Mouse (Mus musculus): ENCODE measurements at regions not wholly inside any gene's neighbourhood (a gene's known extent, or its start where the extent isn't known, plus 50 kb on each side); places are given as distances from the start of the nearest gene placed in this dataset.

DNA sequence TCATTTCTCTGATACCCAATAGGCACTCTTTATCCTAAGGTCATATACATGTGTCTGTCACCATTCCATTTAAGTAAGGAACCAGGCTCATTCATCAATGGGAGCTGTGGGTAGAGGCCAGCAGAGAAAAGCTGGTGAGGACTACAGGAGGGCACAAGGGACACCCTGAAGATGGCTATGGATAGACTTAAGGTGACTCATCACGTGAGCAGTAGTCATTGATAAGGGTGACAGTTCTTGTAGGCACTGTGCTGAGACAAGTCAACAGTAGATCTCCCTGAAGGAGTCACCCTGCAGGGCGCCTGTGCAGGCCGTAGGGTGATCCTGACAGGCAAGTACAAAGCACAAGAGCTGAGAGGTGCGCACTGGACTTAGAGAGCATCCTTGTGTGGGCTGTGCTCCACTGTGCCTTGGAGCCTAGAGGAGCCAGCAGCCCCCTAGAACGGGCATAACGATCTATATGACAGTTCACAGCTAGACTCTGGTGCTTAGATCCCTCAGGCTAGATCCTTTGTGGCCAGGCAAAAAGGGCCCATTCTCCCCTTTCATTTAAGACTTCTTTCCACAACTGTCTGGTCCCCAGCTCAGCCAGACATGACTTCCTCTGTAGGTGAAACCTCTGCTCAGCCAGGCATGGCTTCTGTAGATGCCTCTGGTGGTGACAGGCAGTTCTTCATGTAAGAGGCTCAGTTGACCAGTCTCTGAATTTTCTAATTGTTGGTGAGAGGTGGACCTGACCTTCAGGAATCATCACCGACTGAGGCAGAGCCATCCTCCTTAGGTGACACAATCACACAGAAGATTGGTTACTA, 78.6 kb downstream of the Fam43a start:
- no peak for ATAC-seq (replicated peaks in 1 of 2; ENCODE audit: insufficient read depth in 1 of 2, low FRiP score in 2 of 2, low TSS enrichment in 1 of 2, low read depth in 1 of 2, poor library complexity in 2 of 2, severe bottlenecking in 2 of 2)

DNA sequence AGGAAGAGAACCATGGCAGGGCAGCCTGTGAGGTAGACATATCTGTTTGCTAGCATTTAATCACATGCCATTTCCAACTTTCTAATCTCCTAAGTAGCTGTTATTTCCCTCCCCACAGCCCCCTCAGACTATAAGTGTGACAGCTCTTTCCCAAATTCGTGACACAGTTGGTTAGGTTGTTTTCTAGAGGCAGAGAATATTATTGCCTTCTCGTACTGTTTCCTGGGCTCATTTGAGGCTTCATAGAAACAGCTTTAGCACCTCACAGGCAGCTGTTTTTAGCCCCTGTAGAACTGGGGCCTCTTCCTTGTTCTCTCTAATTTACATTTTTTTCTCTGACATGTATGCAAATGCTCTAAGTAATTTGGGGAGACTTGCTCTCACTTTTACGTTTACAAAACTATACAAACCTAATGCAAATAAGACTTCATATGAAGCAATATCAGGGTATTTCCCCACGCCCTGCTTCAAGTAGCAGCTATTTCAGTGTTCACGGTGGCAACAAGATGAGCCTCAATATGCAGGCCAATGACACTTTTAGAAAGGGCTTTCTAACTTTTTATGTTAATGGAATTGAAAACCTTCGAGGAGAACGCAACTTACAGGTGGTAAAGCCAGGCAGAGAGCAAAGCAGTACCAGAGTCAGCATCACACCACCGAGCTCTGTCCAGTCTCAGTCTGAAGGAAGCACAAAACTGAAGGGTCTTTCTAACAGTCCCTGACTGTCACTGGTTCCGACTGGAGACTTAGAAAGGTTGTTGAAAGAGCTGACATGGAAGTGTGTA, 79.4 kb downstream of the Fam43a start:
- no peak for ATAC-seq (replicated peaks in 1 of 2; ENCODE audit: insufficient read depth in 1 of 2, low FRiP score in 2 of 2, low TSS enrichment in 1 of 2, low read depth in 1 of 2, poor library complexity in 2 of 2, severe bottlenecking in 2 of 2)

DNA sequence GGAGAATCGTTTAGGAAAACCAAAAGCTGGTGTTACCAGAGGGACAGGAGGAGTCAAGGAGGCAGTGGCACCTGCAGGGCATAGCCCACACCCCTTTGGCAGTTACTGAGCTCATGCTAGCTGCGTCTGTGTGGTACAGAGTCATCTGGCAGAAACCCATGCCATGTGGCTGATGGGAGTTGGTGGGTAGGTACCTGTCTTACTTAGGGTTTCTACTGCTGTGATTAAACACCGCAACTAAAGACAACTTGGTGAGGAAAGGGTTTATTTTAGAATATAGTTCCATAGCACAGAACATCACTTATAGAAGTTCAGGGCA, 79.9 kb downstream of the Fam43a start:
- ATAC-seq (replicated peaks in 1 of 2; ENCODE audit: insufficient read depth in 1 of 2, low FRiP score in 2 of 2, low TSS enrichment in 1 of 2, low read depth in 1 of 2, poor library complexity in 2 of 2, severe bottlenecking in 2 of 2) = no peak

DNA sequence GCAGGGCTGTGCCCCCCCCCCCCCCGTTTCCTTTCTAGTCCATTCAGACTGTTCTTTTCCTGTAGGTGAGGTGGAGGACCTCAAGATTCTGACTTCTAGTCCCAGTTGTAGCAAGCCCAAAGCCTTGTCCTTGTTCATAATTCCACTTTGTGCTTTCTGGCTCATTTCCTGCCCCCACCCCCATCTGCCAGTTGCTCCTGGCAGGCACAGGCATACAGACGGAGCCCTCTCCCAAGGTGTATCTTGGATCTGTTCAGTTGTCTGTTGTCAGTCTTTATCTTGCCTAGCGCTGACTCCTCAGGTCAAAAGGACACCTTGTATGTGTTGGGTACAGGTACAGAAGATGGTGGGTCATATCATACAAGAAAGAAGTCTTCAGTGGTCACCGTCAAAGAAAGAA, 81.9 kb downstream of the Fam43a start:
- ATAC-seq (replicated peaks in 1 of 2; ENCODE audit: insufficient read depth in 1 of 2, low FRiP score in 2 of 2, low TSS enrichment in 1 of 2, low read depth in 1 of 2, poor library complexity in 2 of 2, severe bottlenecking in 2 of 2) = no peak

DNA sequence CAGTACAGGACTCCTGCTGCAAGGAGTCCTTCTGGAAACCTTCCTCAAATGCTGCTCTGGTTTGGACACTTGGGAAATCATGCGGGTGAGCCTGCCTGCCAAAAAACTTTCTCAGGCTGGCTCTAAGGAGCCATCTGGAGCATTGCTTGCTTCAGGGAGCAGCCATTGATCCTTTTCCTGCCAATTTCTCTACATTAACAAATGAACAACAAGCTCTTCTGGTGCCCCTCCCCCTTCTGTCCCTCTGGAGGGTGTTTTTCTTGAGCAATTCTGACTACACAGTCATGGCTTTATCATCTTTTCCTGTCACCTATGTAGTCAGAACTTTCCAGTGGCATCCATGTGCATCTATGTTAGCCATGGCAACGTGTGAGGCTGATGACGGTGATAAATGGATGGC, 84.5 kb downstream of the Fam43a start:
- no peak for ATAC-seq (replicated peaks in 1 of 2; ENCODE audit: insufficient read depth in 1 of 2, low FRiP score in 2 of 2, low TSS enrichment in 1 of 2, low read depth in 1 of 2, poor library complexity in 2 of 2, severe bottlenecking in 2 of 2)

DNA sequence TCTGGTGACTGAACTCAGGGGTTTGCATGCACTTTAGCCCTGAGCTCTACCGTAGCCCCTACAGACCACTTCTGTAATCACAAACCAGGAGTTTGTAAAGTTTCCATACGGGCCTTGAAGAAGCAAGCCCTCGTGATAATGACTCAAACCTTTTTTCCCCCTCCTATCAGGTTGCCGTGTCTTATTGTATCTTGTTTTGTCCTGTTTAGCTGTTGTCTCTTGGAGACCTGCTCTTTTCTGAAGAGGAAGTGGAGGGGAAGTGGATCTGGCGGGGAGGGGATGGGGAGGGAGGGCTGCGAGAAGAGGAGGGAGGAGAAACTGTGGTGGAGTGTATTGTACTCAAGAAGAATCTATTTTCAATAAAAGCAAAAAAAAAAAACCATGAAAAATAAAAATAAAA, 87.0 kb downstream of the Fam43a start:
- ATAC-seq (replicated peaks in 1 of 2; ENCODE audit: insufficient read depth in 1 of 2, low FRiP score in 2 of 2, low TSS enrichment in 1 of 2, low read depth in 1 of 2, poor library complexity in 2 of 2, severe bottlenecking in 2 of 2) = no peak

DNA sequence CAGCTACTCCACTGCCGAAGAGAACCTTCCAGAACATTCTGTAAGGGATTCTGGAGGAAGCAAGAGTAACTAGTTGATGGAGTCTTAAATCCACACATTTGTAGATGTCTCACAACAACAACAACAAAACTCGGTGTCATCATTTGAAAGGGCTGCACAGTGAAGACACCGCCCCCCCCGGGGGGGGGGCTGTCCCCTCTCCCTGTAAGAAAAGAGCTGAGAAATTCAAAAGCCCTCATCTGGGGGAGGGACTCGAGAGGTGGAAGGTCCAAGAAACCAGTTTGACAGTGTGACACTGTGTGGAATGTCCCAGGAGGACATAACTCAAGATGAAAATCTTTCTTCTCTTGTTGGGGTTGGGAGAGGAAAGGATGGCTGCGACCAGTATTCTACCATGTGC, 87.7 kb downstream of the Fam43a start:
- no peak for ATAC-seq (replicated peaks in 1 of 2; ENCODE audit: insufficient read depth in 1 of 2, low FRiP score in 2 of 2, low TSS enrichment in 1 of 2, low read depth in 1 of 2, poor library complexity in 2 of 2, severe bottlenecking in 2 of 2)

DNA sequence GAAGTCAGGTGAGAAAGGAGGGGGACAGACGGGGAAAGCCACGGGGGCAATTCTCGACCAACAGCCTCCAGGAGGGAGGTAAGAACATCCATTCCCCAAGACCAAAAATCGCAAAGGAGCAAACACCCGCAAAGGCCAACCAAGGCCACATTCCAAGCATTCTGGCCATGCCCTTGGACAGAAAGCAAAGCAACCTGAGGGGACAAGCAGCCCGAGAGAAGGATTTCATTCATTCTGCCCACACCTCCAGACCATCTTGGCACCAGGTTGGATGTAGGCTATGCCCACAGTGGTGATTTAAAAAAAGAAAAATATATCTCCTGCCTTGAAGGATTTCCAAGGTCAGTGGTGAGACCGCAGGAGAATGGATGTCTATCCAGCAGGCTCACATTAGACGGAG, 88.2 kb downstream of the Fam43a start:
- ATAC-seq (replicated peaks in 1 of 2; ENCODE audit: insufficient read depth in 1 of 2, low FRiP score in 2 of 2, low TSS enrichment in 1 of 2, low read depth in 1 of 2, poor library complexity in 2 of 2, severe bottlenecking in 2 of 2) = no peak

DNA sequence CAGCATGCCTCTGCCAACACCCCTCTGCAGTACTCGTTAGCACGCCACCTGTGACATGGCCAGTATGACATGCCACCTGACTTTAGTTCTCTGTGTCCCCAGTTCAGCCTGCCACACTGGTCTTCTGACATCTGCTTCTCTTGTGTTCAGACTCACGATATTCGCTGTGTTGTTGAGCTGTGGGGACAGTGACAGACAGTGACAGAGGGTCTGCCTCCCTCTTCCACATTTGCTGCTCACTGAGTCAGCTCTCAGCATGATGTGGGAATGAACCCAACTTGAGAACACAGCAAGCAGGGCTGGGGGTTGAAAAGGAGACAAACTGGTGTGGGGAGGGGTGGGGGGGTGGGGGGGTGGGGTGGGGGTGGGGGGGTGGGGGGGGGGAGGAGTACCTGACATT, 91.0 kb downstream of the Fam43a start:
- no peak for ATAC-seq (replicated peaks in 1 of 2; ENCODE audit: insufficient read depth in 1 of 2, low FRiP score in 2 of 2, low TSS enrichment in 1 of 2, low read depth in 1 of 2, poor library complexity in 2 of 2, severe bottlenecking in 2 of 2)

DNA sequence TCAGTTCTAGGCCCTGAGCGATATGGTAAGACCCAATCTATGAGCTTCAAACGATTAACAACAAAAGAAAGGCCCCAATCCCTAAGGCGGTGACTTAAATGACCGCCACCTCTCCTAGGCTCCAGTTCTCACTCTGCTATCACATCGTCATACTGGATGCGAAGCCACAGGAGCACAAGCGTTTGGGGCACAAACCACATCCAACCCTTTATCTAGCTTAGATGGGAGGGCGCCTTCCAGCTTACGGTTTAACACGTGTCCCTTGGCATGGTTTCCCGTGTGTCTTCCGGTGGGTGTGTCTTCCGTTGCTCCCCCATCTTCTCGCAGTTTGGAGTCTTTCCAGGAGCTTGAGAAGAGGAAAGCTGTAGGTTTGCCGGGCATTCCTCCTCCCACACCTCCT, 92.4 kb downstream of the Fam43a start:
- ATAC-seq (replicated peaks in 1 of 2; ENCODE audit: insufficient read depth in 1 of 2, low FRiP score in 2 of 2, low TSS enrichment in 1 of 2, low read depth in 1 of 2, poor library complexity in 2 of 2, severe bottlenecking in 2 of 2) = no peak

DNA sequence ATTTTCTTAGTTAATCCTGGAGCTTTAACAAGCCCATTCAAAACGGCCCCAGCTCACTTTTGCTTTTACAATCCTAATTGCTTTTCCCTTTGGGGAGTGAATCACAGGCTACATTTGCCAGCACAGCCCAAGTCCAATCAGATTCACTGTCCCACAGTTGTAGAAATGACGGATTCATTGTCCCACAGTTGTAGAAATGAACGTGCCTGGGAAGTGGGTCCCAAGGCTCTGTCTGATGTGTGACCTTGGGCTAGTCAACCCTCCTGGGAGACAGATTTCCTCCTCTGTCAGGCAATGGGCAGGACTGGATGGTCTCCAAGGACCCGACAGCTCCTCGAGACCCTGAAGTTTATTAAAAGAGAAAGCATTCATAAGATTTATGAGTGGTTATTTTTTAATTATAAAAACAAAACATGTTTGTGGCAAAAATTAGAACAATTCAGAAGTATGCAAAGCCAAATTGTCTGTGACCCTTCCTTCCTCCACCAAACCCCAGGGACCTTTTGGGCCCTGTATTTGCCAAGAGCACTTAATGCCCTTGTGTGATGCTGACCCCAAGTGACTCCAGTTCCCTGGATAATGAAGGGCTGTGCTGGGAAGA, 93.1 kb downstream of the Fam43a start:
- no peak for ATAC-seq (replicated peaks in 1 of 2; ENCODE audit: insufficient read depth in 1 of 2, low FRiP score in 2 of 2, low TSS enrichment in 1 of 2, low read depth in 1 of 2, poor library complexity in 2 of 2, severe bottlenecking in 2 of 2)

DNA sequence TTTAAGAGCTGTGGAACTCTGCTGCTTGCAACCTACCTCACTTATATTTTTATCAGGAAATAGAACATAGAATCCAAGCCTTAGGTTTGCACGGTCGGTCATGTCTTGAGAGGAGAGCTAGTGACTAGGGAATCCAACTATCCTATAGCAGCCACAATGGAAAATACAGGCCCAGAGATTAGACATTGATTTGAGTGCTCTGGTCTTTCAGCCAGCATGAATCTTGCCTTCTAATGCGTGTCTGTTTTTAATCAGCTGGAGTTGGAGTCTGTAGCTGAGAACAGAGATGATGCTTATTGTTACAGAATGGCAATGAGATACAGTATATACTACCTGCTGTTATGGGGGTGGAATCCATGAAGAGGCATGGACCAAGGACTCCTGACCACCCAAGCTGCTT, 93.7 kb downstream of the Fam43a start:
- no peak for ATAC-seq (replicated peaks in 1 of 2; ENCODE audit: insufficient read depth in 1 of 2, low FRiP score in 2 of 2, low TSS enrichment in 1 of 2, low read depth in 1 of 2, poor library complexity in 2 of 2, severe bottlenecking in 2 of 2)

DNA sequence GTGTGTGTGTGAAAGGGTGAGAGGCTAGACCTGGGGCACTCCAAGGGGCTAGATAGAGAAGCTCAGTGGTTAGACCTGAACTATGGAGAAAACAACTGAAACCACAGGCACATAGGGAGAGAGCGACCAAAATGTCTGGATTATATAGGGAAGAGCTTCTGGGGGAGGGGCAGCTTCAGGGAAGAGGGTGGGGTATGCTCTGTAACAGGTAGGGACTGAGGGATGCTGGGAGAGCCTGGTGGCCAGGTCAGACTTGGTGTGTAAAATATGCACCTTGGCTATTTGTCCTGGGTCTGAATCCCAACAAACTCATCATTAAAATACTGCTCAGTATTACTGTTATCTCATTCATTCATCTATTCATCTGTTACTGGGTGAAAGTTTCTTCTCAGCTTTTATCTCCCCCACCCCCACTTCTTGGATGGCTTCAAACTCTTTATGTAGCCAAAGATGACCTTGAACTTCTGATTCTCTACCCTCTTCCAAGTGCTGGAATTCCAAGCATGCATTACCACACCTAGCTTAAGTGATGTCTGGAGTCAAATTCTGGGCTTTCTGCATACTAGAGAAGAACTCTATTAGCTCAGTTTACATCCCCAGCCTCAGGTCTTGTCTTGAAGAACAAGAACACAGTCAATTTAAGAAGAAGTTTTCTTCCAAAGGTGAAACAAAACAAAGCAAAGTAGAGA, 94.5 kb downstream of the Fam43a start:
- no peak for ATAC-seq (replicated peaks in 1 of 2; ENCODE audit: insufficient read depth in 1 of 2, low FRiP score in 2 of 2, low TSS enrichment in 1 of 2, low read depth in 1 of 2, poor library complexity in 2 of 2, severe bottlenecking in 2 of 2)

DNA sequence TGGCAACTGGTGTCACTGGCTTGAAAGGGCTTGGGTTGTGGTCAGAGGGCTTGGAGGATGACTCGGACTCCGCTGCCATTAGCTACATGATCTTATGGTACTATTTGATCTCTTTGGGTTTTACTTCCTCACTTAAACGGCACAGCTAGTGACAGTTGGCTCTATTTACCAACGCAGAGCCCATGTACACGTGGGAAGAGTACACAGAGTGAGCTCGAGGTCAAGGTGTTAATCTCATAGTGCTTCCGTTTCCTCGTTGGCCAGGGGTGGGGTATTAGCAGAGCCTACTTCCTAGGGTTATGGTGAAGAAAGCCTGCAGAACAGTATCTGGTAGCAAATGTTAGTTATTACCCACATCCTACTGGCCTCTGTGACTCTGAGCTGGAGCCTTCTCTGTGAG, 96.2 kb downstream of the Fam43a start:
- no peak for ATAC-seq (replicated peaks in 1 of 2; ENCODE audit: insufficient read depth in 1 of 2, low FRiP score in 2 of 2, low TSS enrichment in 1 of 2, low read depth in 1 of 2, poor library complexity in 2 of 2, severe bottlenecking in 2 of 2)

DNA sequence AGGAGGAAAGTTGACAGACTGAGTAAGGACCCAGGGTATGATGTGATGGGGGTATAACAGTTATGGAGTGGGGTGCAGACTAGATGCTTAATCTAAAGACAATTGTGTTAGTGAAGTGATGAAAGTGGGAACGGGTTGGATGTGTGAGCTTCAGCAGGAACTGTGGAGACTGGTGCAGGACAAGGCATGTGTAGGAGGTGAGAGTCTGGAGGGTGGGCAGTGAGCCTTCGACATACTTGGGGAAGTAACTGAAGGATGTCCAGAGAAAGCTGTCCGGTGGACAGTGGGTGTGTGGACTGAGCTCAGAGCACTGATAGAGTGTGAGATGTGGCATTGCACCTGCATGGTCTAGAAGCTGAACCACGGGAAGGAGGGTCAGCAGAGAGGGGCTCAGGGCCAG, 97.7 kb downstream of the Fam43a start:
- ATAC-seq (replicated peaks in 1 of 2; ENCODE audit: insufficient read depth in 1 of 2, low FRiP score in 2 of 2, low TSS enrichment in 1 of 2, low read depth in 1 of 2, poor library complexity in 2 of 2, severe bottlenecking in 2 of 2) = no peak

DNA sequence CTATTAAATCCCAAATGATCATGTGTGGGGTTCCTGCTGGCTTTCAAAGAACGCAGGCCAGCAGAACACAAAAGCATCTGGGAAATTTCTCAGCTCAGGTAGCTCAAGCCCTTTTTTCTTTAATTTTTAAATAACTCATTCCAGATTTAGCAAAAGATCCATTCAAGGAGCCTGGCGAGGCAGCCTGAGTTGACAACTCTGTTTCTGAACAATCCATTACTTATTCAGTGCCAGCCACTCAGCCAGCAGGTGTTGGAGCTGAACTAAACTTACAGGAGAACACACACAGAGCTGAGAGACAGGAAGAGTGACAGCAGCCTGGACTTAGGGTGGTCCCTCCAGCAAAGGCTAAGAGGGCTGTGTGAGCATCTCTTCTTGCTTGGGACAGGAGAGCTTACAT, 98.3 kb downstream of the Fam43a start:
- no peak for ATAC-seq (replicated peaks in 1 of 2; ENCODE audit: insufficient read depth in 1 of 2, low FRiP score in 2 of 2, low TSS enrichment in 1 of 2, low read depth in 1 of 2, poor library complexity in 2 of 2, severe bottlenecking in 2 of 2)

DNA sequence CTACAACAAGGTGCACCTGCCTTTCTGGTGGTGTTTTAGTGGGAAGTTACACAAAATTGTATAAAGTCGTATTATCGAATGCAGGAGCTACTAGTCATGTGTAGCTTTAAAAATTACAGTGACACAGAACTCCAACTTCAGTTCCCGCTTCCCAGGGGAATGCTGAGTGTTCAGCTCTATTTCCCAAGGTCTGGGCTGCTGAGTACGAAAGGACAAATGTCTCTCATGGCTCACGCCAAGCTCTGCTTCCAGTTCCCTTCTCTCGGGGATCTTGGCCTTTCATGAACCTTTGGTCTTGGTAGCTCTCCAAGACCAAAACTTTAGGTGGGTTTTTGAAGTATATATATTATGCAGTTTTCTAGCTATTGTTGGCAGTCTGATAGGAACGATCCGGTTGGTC, 104.3 kb downstream of the Fam43a start:
- ATAC-seq (replicated peaks in 1 of 2; ENCODE audit: insufficient read depth in 1 of 2, low FRiP score in 2 of 2, low TSS enrichment in 1 of 2, low read depth in 1 of 2, poor library complexity in 2 of 2, severe bottlenecking in 2 of 2) = no peak

DNA sequence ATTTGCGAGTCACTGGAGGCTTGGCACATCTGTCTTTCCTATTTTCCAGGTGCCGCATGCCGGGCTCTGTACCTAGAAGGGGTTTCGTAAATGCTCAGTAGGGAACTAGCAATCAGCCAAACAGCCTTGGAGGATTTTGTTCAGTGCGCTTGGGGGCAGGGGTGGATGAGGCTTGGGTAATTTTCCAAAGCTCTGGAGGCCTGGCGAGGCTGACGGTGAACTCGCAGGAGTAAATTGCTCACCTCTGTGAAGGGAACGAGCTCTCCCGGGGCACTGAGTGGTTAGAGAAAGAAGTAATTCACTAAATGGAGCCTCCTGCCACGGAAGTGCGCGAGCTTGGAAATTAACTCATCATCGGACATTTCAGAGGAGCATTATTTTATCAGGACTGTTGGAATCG, 110.0 kb downstream of the Fam43a start:
- ATAC-seq (replicated peaks in 1 of 2; ENCODE audit: insufficient read depth in 1 of 2, low FRiP score in 2 of 2, low TSS enrichment in 1 of 2, low read depth in 1 of 2, poor library complexity in 2 of 2, severe bottlenecking in 2 of 2) = no peak
